Mouse (Mus musculus): ENCODE results near the gene Slc37a4. TPM values are rescaled to one million over a fixed set of nuclear protein-coding genes. Genes with fewer than 3 reads are reported as not detected.
"Not testable (repeated sequence)": the region's sequence is repeated elsewhere in the genome, so short reads cannot be mapped to it uniquely, and the experiment has no call there.

Gene Slc37a4
- polyA plus RNA-seq, 1 experiment from 2014 or later = 18.8 TPM

DNA sequence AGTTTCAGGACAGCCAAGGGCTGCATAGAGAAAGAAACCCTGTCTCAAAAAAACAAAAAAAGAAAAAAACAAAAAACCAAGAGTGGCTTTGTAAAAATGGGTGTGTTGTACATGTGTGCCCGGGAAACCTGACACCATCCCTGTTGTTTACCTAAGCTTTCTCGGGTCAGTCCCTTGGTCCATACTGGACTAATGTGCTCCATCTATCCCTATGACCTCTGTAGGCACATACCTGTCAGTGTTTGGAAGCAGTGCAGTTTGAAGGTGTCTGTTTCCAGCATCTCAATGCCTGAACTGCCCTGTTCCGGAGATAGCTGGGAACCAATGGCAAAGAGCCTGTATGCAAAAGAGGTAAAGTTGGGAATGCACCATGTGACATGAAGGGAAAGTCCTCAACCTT is 8.4 kb downstream of the Slc37a4 start:
- WGBS = 83% methylated on average over 3 of the region's 3 CpGs

DNA sequence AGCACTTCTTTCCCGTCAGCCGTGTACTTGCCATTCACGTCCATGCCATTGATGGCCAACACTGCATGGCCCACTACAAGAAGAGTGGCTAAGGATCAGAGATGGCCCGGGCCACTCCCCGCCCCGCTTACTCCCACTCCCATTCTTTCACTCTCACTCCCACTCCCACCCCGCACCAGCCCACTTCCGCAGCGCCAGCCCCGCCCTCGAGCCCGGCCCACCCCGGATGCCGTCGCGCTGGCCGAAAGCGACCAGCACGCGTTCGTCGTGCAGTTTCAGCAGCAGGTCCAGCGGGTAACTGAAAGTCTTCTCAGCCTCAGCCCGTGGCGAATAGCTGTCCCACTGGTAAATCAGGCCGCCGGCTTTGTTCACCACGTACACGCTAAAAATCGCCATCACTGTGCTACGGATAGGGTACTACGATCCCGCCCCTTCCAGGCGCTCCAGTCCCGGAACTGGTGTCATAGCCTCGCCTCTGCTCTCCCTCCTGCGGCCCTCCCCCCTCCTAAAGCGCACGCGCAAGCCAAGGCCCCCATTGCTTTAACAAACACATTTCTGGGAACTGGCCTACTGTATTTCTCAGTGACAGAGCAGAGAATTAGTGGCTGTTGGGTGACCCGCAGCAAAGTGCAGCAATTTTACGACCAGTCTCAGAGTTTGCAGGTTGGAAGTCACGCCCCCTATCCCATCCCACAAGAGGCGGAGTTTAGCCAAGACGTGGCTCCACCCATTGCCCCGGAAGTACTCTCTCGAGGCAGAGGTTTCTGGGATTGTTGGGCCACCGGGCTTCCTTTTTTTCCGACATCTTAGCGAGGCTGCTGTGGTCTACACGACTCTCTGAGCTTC is 10.5 kb downstream of the Slc37a4 start, which contains the start of the genes Rps25 and Trappc4:
Gene Rps25 (plus strand): TSS at position 234 of the 846 bp plus-strand sequence.
Gene Trappc4 (minus strand): TSS at position 695 of the 846 bp plus-strand sequence.
- Histone ChIP-seq H3K27me3 (ENCODE audit: poor library complexity, severe bottlenecking) (no peaks in the 10 kb centered on the region), H3K4me3 (peak within 1 kb of the TSS; percentile 92), H3K27ac (peak within 1 kb of the TSS; percentile 97), H3K4me1 (peaks cover 26% of the 10 kb centered on the region), H3K36me3 (replicated peaks) (peaks cover 75% of the 10 kb centered on the region), H3K9me3 (no peaks in the 10 kb centered on the region)
- under 1% methylated on average over 51 of the region's 51 CpGs for WGBS
- DNase-seq (ENCODE audit: extremely low spot score, low spot score) = peak; percentile 97

More for the DNA sequence above, 8.4 kb downstream of the Slc37a4 start:
- Histone ChIP-seq H3K9me3 (no peaks in the 10 kb centered on the region), H3K27me3 (ENCODE audit: poor library complexity, severe bottlenecking) (no peaks in the 10 kb centered on the region), H3K36me3 (replicated peaks) (peaks cover 75% of the 10 kb centered on the region), H3K4me1 (peaks cover 26% of the 10 kb centered on the region), H3K27ac (no peak overlapping the region), H3K4me3 (no peak overlapping the region)
- DNase-seq (ENCODE audit: extremely low spot score, low spot score) = no peak

DNA sequence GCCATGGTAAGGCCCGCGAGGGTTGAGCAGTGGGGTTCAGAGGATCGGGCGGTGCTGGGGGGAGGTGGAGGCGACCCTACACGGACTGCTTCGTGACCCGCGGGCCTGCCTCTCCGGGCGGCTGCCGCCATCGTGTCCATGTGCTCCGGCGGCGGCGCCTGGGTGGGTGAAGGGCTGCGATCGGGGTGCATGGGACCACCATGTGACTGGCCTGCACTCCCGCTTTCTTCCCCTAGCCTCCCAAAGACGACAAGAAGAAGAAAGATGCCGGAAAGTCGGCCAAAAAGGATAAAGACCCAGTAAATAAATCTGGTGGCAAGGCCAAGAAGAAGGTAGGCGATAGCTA is 11.1 kb downstream of the Slc37a4 start:
- Histone ChIP-seq H3K27me3 (ENCODE audit: poor library complexity, severe bottlenecking) (no peaks in the 10 kb centered on the region), H3K27ac (peak overlapping the region; percentile 97), H3K4me1 (peaks cover 26% of the 10 kb centered on the region), H3K36me3 (replicated peaks) (peaks cover 75% of the 10 kb centered on the region), H3K9me3 (no peaks in the 10 kb centered on the region), H3K4me3 (peak overlapping the region; percentile 92)
- under 1% methylated on average over 24 of the region's 24 CpGs for WGBS
- no peak for DNase-seq (ENCODE audit: extremely low spot score, low spot score)

DNA sequence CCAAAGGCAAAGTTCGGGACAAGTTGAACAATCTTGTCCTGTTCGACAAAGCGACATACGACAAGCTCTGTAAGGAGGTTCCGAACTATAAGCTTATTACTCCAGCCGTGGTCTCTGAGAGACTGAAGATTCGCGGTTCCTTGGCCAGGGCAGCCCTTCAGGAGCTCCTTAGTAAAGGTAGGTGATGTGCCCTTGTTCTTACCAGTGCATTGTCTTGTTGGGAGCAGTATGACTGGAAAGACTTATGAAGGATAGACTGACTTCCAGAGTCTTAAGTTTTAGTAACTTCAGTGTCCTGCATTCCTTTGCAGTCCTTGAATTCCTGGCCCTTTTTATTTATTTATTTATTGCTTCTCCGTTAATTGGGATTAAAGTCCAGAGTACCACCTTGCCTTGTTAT is 12.0 kb downstream of the Slc37a4 start:
- H3K27ac ChIP-seq = peak overlapping the region; percentile 97; the same call in 1 of the 2 replicates
- 87% methylated on average over 9 of the region's 9 CpGs for WGBS
- not testable (repeated sequence) for H3K27me3 ChIP-seq (ENCODE audit: poor library complexity, severe bottlenecking); H3K9me3 ChIP-seq; DNase-seq (ENCODE audit: extremely low spot score, low spot score)
- peaks cover 75% of the 10 kb centered on the region for H3K36me3 ChIP-seq (replicated peaks)
- H3K4me1 ChIP-seq = peaks cover 26% of the 10 kb centered on the region
- H3K4me3 ChIP-seq = peak overlapping the region; percentile 92

DNA sequence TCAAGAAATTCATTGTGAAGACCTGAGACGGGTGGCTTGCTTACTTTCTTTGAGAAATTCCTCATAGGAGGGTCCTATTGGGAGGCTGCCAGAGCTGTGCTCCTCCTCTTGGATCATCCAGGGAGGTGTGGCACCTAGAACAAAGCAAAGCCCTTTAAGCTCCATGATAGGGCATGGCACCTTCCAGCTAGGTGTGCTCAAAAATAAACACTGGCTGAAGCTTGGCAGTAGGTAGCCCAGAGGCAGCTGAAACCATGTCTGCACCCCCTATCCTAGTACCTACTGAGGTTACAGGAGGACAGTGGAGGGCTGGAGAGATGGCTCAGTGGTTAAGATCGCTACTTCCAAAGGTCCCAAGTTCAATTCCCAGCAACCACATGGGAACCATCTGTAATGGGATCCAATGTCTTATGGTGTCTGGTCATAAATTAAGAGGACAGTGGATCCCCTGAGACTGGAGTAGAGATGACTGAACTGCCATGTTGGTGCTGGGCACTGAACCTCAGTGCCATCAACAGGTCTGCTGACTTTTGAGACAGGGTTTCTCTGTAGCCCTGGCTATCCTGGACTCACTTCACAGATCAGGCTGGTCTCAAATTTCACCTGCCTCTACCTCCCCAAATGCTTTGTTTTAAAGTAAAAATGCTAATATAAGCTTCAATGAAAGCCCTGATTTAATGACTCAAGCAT is 14.1 kb downstream of the Slc37a4 start:
- Histone ChIP-seq H3K36me3 (replicated peaks) (peaks cover 73% of the 10 kb centered on the region), H3K9me3 (no peaks in the 10 kb centered on the region), H3K27me3 (ENCODE audit: poor library complexity, severe bottlenecking) (no peaks in the 10 kb centered on the region), H3K4me1 (peaks cover 22% of the 10 kb centered on the region), H3K4me3 (no peak overlapping the region), H3K27ac (no peak overlapping the region)
- whole genome bisulfite sequencing = 82% methylated on average over 2 of the region's 2 CpGs
- no peak for DNase-seq (ENCODE audit: extremely low spot score, low spot score)

DNA sequence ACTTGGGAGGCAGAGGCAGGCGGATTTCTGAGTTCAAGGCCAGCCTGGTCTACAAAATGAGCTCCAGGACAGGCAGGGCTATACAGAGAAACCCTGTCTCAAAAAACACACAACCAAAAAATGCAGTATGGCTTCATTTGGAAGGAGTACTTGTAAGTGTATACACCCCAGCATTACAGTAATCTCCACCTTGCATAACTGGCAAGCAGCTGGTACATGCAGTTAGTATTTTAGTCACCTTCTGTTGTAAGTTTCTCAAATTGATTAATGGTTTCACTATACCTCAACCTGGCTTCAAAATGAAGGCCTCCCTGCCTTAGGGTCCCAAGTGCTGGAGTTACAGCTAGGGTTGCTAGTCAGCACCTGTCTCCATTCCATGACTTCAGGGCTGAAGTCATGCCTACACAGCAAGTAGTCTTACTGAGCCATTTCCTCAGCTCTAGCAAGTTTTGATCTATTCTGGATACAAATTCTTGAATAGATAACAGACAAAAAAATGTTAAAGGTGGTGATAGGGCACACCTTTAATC is 15.0 kb downstream of the Slc37a4 start:
- DNase-seq (ENCODE audit: extremely low spot score, low spot score) = no peak
- WGBS = 84% methylated on average over 1 of the region's 1 CpGs
- peaks cover 81% of the 10 kb centered on the region for H3K36me3 ChIP-seq (replicated peaks)
- H3K27me3 ChIP-seq (ENCODE audit: poor library complexity, severe bottlenecking) = no peaks in the 10 kb centered on the region
- no peak overlapping the region for H3K4me3 ChIP-seq
- H3K9me3 ChIP-seq = no peaks in the 10 kb centered on the region
- no peak overlapping the region for H3K27ac ChIP-seq
- peaks cover 14% of the 10 kb centered on the region for H3K4me1 ChIP-seq

DNA sequence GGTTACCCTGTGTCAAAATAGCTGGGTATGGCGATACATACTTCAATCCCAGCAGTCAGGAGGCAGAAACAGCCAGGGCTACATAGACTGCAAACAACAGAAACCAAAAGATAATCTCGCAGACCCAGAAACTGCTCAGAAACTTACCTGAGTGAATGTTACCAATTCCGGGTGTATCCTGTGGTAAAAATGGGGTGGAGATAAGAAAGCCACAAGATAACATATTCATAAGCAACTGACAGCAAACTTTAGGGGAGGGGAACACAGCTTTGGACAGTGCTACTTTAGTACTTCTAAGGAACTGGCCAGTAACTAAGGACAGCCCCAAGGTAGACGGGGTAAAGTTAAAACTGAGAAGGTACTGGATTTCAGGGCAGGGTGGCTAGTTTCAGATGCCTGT is 15.7 kb downstream of the Slc37a4 start:
- no peak overlapping the region for H3K27ac ChIP-seq
- H3K4me1 ChIP-seq = peaks cover 18% of the 10 kb centered on the region
- peaks cover 81% of the 10 kb centered on the region for H3K36me3 ChIP-seq (replicated peaks)
- H3K4me3 ChIP-seq = no peak overlapping the region
- WGBS = 85% methylated on average over 4 of the region's 4 CpGs
- no peaks in the 10 kb centered on the region for H3K27me3 ChIP-seq (ENCODE audit: poor library complexity, severe bottlenecking)
- no peaks in the 10 kb centered on the region for H3K9me3 ChIP-seq
- DNase-seq (ENCODE audit: extremely low spot score, low spot score) = no peak

DNA sequence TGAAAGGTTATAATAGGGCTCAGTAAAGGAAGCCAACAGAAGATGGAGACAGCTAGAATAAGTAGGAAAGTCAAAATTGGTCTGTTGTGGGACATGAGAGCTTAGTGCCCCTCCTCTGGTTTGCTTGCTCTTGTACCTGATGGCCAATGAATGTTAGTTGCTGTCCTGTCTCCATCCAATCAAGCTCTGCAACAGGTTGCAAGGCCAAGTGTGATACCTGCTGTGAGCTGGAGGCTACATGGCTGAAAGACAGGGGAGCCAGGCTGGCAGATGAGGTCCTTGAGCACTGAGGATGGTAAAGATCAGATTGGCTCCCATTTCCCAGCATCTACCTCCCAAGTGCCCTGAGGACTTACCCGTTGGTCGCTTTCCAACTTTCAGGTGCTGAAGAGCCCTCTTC is 16.1 kb downstream of the Slc37a4 start:
- no peak overlapping the region for H3K27ac ChIP-seq
- no peaks in the 10 kb centered on the region for H3K9me3 ChIP-seq
- 78% methylated on average over 2 of the region's 2 CpGs for WGBS
- H3K36me3 ChIP-seq (replicated peaks) = peaks cover 81% of the 10 kb centered on the region
- peaks cover 23% of the 10 kb centered on the region for H3K4me1 ChIP-seq
- no peak for DNase-seq (ENCODE audit: extremely low spot score, low spot score)
- H3K4me3 ChIP-seq = no peak overlapping the region
- H3K27me3 ChIP-seq (ENCODE audit: poor library complexity, severe bottlenecking) = no peaks in the 10 kb centered on the region

DNA sequence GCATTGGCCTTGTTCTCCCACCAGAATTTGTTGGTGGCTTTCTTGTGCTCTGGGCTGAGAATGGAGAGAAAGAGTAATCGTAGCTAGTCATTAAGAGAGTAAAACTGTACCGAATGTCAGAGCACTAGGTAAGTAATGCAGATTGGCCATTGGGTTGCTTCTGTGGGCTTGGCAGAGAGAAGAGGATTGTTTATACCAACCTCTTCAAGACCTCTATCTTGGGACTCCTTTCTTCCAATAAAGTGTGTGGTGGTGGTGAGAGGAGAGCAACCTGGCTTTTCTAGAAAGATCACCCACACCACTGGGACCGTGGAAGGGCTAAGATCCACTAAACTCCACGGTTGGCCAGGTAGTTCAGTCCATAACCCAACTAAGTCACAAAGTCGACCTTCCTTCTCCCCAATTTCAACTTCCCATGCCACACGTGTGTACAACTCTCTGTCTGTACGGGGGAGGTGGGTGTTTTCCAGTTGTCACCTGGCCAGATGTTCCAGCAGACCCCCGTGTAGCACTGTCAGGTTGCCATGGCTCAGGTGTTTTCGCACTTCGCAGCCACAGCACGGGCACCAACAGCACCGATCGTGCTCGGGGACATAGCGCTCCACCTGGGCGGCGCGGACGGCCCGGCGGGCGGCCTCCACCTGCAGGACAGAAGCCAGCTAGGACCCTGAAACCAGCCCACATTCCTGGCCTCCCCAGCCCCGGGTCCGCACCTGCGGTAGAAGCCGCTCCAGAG is 20.7 kb downstream of the Slc37a4 start:
- DNase-seq (ENCODE audit: extremely low spot score, low spot score) = no peak
- peak overlapping the region; percentile 96 for H3K4me3 ChIP-seq
- H3K36me3 ChIP-seq (replicated peaks) = peaks cover 40% of the 10 kb centered on the region
- H3K27me3 ChIP-seq (ENCODE audit: poor library complexity, severe bottlenecking) = no peaks in the 10 kb centered on the region
- peaks cover 15% of the 10 kb centered on the region for H3K4me1 ChIP-seq
- peak overlapping the region; percentile 92 for H3K27ac ChIP-seq
- H3K9me3 ChIP-seq = peaks cover 5% of the 10 kb centered on the region; the same call in 1 of the 2 replicates
- WGBS = 8% methylated on average over 26 of the region's 26 CpGs

DNA sequence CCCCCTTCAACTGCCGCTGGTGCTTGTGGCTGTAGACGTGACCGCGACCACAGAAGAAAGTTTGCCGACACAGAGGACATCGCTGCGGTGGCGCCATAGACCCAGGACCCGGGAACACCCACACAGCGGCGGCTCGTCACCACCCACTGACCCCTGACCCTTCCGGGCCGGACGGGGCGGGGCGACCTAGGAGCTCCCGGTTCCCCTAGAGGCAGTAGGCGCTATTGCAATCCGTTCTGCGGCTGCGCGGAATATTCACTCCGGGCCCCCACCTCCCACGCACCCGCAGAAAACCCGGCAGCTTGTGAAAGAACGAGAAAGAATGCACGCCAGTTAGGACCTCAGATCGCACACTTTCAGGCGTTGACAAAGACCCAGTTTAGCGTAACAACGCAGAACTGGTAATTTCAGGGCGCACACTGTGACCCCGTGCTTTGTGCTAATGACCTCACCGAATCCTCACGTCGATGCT is 21.3 kb downstream of the Slc37a4 start:
- no peaks in the 10 kb centered on the region for H3K27me3 ChIP-seq (ENCODE audit: poor library complexity, severe bottlenecking)
- peak; percentile 93 for DNase-seq (ENCODE audit: extremely low spot score, low spot score)
- H3K4me3 ChIP-seq = peak overlapping the region; percentile 96
- H3K27ac ChIP-seq = peak overlapping the region; percentile 92
- peaks cover 5% of the 10 kb centered on the region; the same call in 1 of the 2 replicates for H3K9me3 ChIP-seq
- peaks cover 34% of the 10 kb centered on the region for H3K36me3 ChIP-seq (replicated peaks)
- WGBS = under 1% methylated on average over 38 of the region's 38 CpGs
- peaks cover 15% of the 10 kb centered on the region for H3K4me1 ChIP-seq

DNA sequence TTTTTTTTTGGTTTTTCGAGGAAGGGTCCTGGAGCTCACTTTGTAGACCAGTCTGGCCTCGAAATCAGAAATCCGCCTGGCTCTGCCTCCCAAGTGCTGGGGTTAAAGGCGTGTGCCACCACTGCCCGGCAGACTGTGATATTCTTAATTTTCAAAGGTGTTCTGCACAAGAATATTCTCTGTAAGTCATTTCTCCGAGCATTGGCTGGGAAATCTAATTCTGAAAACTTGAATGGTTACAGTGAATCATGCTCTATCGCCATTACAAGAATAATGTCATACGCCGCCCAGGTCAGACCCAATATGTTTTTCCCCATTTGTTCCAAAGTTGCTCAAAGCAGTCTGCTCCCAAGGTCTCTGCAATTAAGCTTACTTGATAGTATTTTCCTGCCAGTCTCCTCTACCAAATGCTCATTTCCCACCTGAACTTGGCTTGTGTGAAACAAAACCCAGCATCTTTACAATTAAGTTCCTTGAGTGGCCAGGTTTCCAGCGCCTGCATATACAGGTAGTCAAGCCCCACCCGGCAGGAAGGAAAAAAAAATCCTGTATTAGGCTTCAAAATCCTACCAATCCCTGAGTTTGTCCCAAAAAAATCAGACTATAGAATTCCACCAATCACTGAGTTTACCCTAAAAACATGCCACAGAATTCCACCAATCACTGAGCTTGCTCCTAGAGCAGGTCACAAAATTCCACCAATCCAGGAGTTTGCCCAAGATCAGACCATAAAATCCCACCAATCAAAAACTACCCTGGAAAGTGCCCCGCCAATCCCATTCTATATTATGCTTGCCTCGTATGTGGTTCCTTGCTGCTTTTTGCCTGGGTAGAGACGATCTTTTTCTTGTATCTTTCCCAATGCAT is 22.1 kb downstream of the Slc37a4 start, which contains the start of gene Ccdc84:
Gene Ccdc84 (minus strand): TSS at position 51 of the 867 bp plus-strand sequence.
- Histone ChIP-seq H3K36me3 (replicated peaks) (peaks cover 26% of the 10 kb centered on the region), H3K27ac (peak within 1 kb of the TSS; percentile 92)

More for the DNA sequence above, 22.1 kb downstream of the Slc37a4 start, which contains the start of gene Ccdc84:
- no peak for DNase-seq (ENCODE audit: extremely low spot score, low spot score)
- Histone ChIP-seq H3K9me3 (peaks cover 5% of the 10 kb centered on the region; the same call in 1 of the 2 replicates), H3K4me1 (peaks cover 15% of the 10 kb centered on the region), H3K4me3 (peak within 1 kb of the TSS; percentile 96), H3K27me3 (ENCODE audit: poor library complexity, severe bottlenecking) (no peaks in the 10 kb centered on the region)
- 81% methylated on average over 14 of the region's 14 CpGs for whole genome bisulfite sequencing
